Mouse (Mus musculus) testis, adult 2 months (tissue): ENCODE measurements around the gene Metrn. TPM values are rescaled to one million over a fixed set of nuclear protein-coding genes. Genes with fewer than 3 reads are reported as not detected.

Source experiments
- H3K27ac ChIP-seq: fragments of 200-500 bp; 2 replicates; pipeline ENCODE4 v1.5.1; 2012; ENCODE audit warnings: low read depth, low read length; ENCODE audit not compliant: control insufficient read depth, insufficient read depth
- H3K27me3 ChIP-seq: fragments of 200-500 bp; 2 replicates; pipeline ENCODE4 v1.6.1; 2012; ENCODE audit warnings: mild to moderate bottlenecking, low read length, moderate library complexity; ENCODE audit not compliant: control insufficient read depth, insufficient read depth
- H3K36me3 ChIP-seq: fragments of 200-500 bp; 2 replicates; pipeline ENCODE4 v1.6.1; 2012; ENCODE audit warnings: mild to moderate bottlenecking, low read length; ENCODE audit not compliant: control insufficient read depth, insufficient read depth
- H3K4me1 ChIP-seq: fragments of 200-500 bp; 2 replicates; pipeline ENCODE4 v1.6.1; 2012; ENCODE audit warnings: low read length; ENCODE audit not compliant: control insufficient read depth, insufficient read depth
- H3K4me3 ChIP-seq: fragments of 200-500 bp; 2 replicates; pipeline ENCODE4 v1.5.1; 2012; ENCODE audit warnings: low read depth, mild to moderate bottlenecking, low read length, moderate library complexity, mixed read lengths; ENCODE audit not compliant: control insufficient read depth
- CTCF ChIP-seq: fragments of 200-500 bp; IDR thresholded peaks from 2 replicates; pipeline ENCODE4 v1.5.1; 2012; ENCODE audit warnings: low read depth, mild to moderate bottlenecking, inconsistent platforms, low read length, moderate library complexity; ENCODE audit not compliant: control insufficient read depth, insufficient read depth, insufficient replicate concordance
- POLR2A ChIP-seq: fragments of 200-500 bp; IDR thresholded peaks from 2 replicates; pipeline ENCODE4 v1.6.1; 2012; ENCODE audit warnings: low read depth, mild to moderate bottlenecking, inconsistent platforms, low read length, moderate library complexity; ENCODE audit not compliant: control insufficient read depth
- polyA plus RNA-seq: library from polyadenylated mRNA; depleted of rRNA; stranded (reverse); fragments of >200 nt; gene quantifications from 2 replicates; pipeline ENCODE4 v1.2.3, GENCODE M21; 2012

The Metrn gene
- polyA plus RNA-seq, 1 experiment, result 19.4 TPM

DNA sequence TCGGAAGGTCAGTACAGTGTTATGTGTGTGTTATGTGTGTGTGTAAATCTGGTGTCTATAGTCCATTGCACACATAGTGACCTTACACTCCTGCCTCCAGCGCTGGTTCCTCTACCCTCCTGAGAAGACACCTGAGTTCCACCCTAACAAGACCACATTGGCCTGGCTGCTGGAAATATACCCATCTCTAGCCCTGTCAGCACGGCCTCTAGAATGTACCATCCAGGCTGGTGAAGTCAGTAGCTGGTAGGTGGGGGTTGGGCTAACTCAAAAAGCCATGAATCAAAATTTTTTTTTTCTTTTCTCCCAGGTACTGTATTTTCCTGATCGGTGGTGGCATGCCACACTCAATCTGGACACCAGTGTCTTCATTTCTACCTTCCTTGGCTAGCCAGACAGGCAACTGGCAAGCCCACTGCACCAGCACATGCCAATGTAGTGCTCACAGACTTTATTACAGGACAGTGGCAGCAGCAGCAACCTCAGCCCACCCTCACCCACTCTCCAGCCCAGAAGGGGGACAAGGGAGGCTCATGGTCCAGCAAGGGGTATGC is 33.3 kb upstream of the Metrn start:
- peaks cover 36% of the 10 kb centered on the region for H3K4me1 ChIP-seq
- no peaks in the 10 kb centered on the region for H3K27me3 ChIP-seq
- H3K36me3 ChIP-seq, result no peaks in the 10 kb centered on the region; the same call in 1 of the 2 replicates
- TF ChIP-seq POLR2A, result no peak
- no peak for TF ChIP-seq CTCF
- no peak overlapping the region for H3K27ac ChIP-seq
- no peak overlapping the region for H3K4me3 ChIP-seq

DNA sequence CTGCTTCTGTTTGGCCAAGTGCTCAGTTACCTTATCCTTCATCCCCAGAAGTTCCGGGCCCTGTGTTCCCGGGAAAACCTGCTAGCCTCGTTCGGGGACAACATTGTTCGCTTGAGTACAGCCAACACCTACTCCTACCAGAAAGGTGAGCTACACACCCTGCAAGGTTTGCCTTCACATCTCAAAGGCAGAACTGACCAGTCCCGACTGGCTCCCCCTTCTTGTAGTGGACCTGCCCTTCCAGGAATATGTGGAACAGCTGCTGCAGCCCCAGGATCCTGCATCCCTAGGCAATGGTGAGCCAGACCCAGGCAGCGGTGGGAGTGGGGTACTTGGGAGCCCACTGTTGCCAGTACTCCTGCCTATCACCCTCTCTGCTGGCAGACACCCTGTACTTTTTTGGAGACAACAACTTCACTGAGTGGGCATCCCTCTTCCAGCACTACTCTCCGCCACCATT is 32.7 kb upstream of the Metrn start:
- no peaks in the 10 kb centered on the region for H3K27me3 ChIP-seq
- TF ChIP-seq CTCF, result no peak
- TF ChIP-seq POLR2A, result no peak
- peak overlapping the region; percentile 86 for H3K4me3 ChIP-seq
- peaks cover 35% of the 10 kb centered on the region for H3K4me1 ChIP-seq
- H3K36me3 ChIP-seq, result no peaks in the 10 kb centered on the region; the same call in 1 of the 2 replicates
- peak overlapping the region; percentile 1; the same call in 1 of the 2 replicates for H3K27ac ChIP-seq

DNA sequence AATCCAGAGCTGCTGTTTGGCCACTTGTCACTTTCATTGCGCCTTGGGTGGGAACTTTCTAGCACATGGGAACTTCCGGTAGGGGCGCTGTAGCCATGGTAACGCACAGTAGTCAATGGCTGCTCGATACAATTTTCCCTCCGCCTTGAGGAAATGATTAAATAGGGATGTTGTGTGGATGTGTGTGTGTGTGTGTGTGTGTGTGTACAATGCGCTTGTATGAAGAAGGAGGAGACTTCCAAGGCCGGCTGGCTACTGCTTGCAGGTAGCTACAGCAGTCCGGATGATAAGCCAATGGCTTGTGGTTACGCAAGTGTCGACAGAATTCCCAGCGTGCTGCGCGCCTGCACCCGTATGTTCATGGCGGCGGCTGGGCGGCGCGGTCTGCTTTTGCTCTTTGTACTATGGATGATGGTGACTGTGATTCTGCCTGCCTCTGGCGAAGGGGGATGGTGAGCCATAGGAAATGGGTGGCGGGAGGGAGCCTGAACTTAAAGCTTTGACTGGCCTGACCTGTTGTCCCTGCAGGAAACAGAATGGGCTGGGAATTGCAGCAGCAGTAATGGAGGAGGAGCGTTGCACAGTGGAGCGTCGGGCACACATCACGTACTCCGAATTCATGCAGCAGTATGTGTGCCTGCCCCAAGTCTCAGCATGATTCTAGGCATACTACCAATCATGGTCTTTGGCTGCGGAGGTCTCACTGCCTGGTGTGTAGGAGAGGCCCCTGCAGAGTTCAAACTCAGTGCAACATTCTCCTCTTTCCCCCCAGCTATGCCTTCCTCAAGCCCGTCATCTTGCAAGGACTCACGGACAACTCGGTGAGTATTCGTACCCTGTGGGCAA is 32.0 kb upstream of the Metrn start, which contains the start of gene Jmjd8:
TSS of gene Jmjd8 (plus strand) at position 156 of the 846 bp plus-strand sequence.
- Histone ChIP-seq H3K27me3 (no peaks in the 10 kb centered on the region), H3K27ac (peak within 1 kb of the TSS; percentile 52), H3K4me1 (peaks cover 33% of the 10 kb centered on the region), H3K4me3 (peak within 1 kb of the TSS; percentile 86), H3K36me3 (no peaks in the 10 kb centered on the region; the same call in 1 of the 2 replicates)
- TF ChIP-seq POLR2A (peak; percentile 68), CTCF (no peak)

DNA sequence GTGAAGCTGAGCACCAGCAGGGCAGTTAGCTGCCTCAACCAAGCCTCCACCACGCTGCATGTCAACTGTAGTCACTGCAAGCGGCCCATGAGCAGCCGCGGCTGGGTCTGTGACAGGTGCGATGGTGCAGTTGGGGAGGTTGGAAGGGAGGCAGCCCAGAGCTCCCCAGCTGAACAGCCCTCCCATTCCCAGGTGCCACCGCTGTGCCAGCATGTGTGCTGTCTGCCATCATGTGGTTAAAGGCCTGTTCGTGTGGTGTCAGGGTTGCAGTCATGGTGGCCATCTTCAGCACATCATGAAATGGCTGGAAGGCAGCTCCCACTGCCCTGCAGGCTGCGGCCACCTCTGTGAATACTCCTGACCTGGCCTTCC is 31.3 kb upstream of the Metrn start:
- no peak for TF ChIP-seq POLR2A
- no peak for TF ChIP-seq CTCF
- no peaks in the 10 kb centered on the region; the same call in 1 of the 2 replicates for H3K36me3 ChIP-seq
- no peaks in the 10 kb centered on the region for H3K27me3 ChIP-seq
- peak overlapping the region; percentile 52 for H3K27ac ChIP-seq
- H3K4me1 ChIP-seq, result peaks cover 31% of the 10 kb centered on the region
- H3K4me3 ChIP-seq, result peak overlapping the region; percentile 86

DNA sequence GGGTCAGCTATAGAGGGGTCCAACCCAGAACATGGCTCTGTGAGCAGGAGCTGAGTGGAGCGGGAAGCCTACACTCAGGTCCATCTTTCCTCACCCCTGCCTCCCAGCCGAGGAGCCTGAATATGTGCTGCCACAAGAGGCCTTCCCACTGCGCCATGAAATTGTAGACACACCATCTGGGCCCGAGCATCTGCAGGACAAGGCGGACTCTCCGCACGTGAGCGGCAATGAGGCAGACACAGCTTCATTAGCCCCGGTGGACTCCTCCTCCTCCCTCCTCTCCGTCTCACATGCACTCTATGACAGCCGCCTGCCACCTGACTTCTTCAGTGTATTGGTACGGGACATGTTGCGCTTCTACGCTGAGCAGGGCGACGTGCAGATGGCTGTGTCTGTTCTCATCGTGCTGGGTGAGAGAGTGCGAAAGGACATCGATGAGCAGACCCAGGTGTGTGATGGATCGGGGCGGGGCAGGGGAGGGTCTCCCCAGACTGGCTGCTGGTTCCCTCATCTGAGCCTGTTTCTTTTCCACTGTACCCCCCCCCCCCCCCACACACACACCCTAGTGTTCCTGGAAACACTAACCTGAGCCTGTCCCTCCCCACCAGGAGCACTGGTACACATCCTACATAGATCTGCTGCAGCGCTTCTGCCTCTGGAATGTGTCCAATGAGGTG is 30.7 kb upstream of the Metrn start:
- Histone ChIP-seq H3K4me1 (peaks cover 34% of the 10 kb centered on the region), H3K36me3 (no peaks in the 10 kb centered on the region; the same call in 1 of the 2 replicates), H3K27me3 (no peaks in the 10 kb centered on the region), H3K27ac (no peak overlapping the region), H3K4me3 (peak overlapping the region; percentile 86)
- TF ChIP-seq CTCF (no peak), POLR2A (no peak)

DNA sequence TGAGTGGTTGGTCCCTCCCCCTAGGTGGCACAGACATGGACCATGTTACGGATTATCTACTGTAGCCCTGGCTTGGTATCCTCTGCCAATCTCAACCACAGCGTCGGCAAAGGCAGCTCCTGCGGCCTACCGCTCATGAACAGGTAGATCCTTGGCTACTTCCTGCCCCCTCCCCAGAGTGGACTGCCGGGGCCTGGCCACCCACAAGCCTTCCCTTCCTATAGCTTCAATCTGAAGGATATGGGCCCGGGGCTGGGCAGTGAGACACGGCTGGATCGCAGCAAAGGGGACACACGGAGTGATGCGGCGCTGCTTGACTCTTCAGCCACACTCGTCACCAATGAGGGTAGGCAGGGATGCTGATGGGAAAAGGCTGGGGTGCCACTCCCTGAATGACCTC is 30.1 kb upstream of the Metrn start:
- TF ChIP-seq POLR2A, result no peak
- no peak for TF ChIP-seq CTCF
- peak overlapping the region; percentile 54 for H3K4me3 ChIP-seq
- H3K27me3 ChIP-seq, result no peaks in the 10 kb centered on the region
- H3K27ac ChIP-seq, result no peak overlapping the region
- H3K4me1 ChIP-seq, result peaks cover 32% of the 10 kb centered on the region
- H3K36me3 ChIP-seq, result no peaks in the 10 kb centered on the region; the same call in 1 of the 2 replicates
